Mouse (Mus musculus) hindbrain, embryonic 12.5 days (tissue): ENCODE results near the gene Abca8a. TPM values are rescaled to one million over a fixed set of nuclear protein-coding genes. Genes with fewer than 3 reads are reported as not detected.

Source experiments
- ATAC-seq: fragments of 200-750 bp; cut with Nextera tagmentation; 2 replicates; pipeline ENCODE4 v1.8.0; 2017; ENCODE audit warnings: moderate TSS enrichment; ENCODE audit not compliant: low FRiP score
- H3K27ac ChIP-seq: fragments of 300-500 bp; sonication (generic); 2 replicates; pipeline ENCODE4 v1.5.1; 2016; ENCODE audit warnings: mild to moderate bottlenecking
- H3K27me3 ChIP-seq: fragments of 300-500 bp; sonication (generic); 2 replicates; pipeline ENCODE4 v1.6.1; 2016; ENCODE audit warnings: mild to moderate bottlenecking
- H3K36me3 ChIP-seq: fragments of 300-500 bp; sonication (generic); 2 replicates; pipeline ENCODE4 v1.6.1; 2016; ENCODE audit warnings: mild to moderate bottlenecking
- H3K4me1 ChIP-seq: fragments of 300-500 bp; sonication (generic); 2 replicates; pipeline ENCODE4 v1.6.1; 2016
- H3K4me2 ChIP-seq: fragments of 300-500 bp; sonication (generic); replicated peaks from 2 replicates; pipeline ENCODE4 v1.6.1; 2016; ENCODE audit warnings: mild to moderate bottlenecking
- H3K4me3 ChIP-seq: fragments of 300-500 bp; sonication (generic); 2 replicates; pipeline ENCODE4 v1.5.1; 2016; ENCODE audit warnings: mild to moderate bottlenecking
- H3K9ac ChIP-seq: fragments of 300-500 bp; sonication (generic); 2 replicates; pipeline ENCODE4 v1.6.1; 2016; ENCODE audit warnings: mild to moderate bottlenecking, moderate library complexity
- H3K9me3 ChIP-seq: fragments of 300-500 bp; sonication (generic); replicated peaks from 2 replicates; pipeline ENCODE4 v1.6.1; 2016; ENCODE audit warnings: mild to moderate bottlenecking
- WGBS: fragments of 180-500 bp; shearing (Covaris S2); methylation state at CpG from one replicate; pipeline ENCODE4 v1.1.7; 2016; 5-methylcytosine and 5-hydroxymethylcytosine counted together
- polyA plus RNA-seq: library from polyadenylated mRNA; unstranded; fragments of >200 nt; fragmentation: Nextera tagmentation; extraction: Ambion mirVana; gene quantifications from 2 replicates; pipeline ENCODE4 v1.2.1, GENCODE M21; 2016

Gene Abca8a
- 0.42 and 1.4 TPM in 2 replicates for polyA plus RNA-seq

DNA sequence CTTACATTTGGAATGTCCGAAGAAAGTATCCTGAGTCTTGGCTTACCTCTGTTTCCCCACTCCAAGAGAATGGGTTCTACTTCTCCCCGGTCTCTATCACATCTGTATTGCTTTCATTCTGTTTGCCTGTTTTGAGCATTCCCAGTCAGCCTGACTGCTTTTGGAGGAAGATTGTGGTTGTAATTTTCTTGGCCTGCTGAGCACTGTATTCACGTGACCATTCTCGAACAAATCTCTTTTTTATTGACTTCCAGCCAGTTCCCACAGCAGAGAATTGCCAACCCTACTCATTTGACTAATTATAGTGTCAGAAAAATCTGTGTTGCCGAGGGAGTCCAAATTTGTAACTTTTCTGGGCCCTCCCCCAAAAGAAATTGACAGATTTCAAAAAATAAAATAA, at the start of gene Abca8a:
Gene Abca8a (minus strand): TSS at position 121 of the 400 bp plus-strand sequence.
- H3K4me2 ChIP-seq: no peak within 1 kb of the TSS
- H3K36me3 ChIP-seq: no peaks in the 10 kb centered on the region
- no peak within 1 kb of the TSS for H3K27ac ChIP-seq
- H3K4me3 ChIP-seq: no peak within 1 kb of the TSS
- no peaks in the 10 kb centered on the region for H3K27me3 ChIP-seq
- no peak within 1 kb of the TSS for H3K9ac ChIP-seq
- H3K4me1 ChIP-seq: no peaks in the 10 kb centered on the region
- 84% methylated on average over 5 of the region's 5 CpGs for whole genome bisulfite sequencing
- no peaks in the 10 kb centered on the region for H3K9me3 ChIP-seq
- ATAC-seq: no peak

DNA sequence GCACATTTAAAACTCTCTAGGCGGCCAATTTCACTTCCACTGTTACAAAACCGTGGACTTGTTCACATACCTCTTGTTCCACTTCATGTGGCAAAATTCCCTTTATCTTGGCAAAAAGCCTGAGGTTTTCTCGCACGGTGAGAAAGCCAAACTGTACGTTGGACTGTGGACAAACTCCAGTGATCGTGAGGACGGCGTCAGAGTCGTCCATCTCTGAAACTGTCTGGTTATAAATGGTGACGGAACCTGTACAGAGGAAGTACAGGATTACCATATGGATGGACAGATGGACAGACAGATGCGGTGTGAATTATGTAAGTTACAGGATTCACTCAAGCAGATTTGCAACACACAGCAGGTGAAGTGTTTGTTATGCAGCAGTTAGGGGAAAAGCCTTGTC, 49.6 kb upstream of the Abca8a start:
- Histone ChIP-seq H3K4me2 (no peak overlapping the region), H3K4me1 (no peaks in the 10 kb centered on the region), H3K27me3 (no peaks in the 10 kb centered on the region), H3K9me3 (no peaks in the 10 kb centered on the region), H3K4me3 (no peak overlapping the region), H3K36me3 (no peaks in the 10 kb centered on the region), H3K27ac (no peak overlapping the region), H3K9ac (no peak overlapping the region)
- no peak for ATAC-seq
- 91% methylated on average over 11 of the region's 11 CpGs for WGBS

DNA sequence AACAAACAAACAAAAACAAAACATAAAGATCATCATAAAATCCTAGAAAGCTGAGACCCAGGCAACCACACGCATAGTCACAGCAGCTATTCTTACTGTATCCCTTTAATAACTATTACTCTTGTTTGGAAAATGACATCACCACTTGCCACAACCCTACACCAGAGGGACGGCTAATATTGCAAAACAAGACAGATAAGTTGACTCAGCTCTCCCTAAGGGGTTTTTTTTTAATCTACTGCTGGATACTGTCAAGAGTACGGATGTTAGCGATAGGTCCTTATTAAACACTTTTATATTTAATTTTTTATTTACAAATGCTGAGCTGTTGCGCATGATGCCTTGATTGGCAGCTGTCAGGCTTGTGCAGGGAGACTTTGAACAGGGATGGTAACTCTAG, 35.0 kb upstream of the Abca8a start:
- Histone ChIP-seq H3K4me3 (no peak overlapping the region), H3K27ac (no peak overlapping the region), H3K9me3 (no peaks in the 10 kb centered on the region), H3K36me3 (no peaks in the 10 kb centered on the region), H3K4me2 (no peak overlapping the region), H3K4me1 (no peaks in the 10 kb centered on the region), H3K9ac (no peak overlapping the region), H3K27me3 (no peaks in the 10 kb centered on the region)
- WGBS: 86% methylated on average over 5 of the region's 5 CpGs
- no peak for ATAC-seq

DNA sequence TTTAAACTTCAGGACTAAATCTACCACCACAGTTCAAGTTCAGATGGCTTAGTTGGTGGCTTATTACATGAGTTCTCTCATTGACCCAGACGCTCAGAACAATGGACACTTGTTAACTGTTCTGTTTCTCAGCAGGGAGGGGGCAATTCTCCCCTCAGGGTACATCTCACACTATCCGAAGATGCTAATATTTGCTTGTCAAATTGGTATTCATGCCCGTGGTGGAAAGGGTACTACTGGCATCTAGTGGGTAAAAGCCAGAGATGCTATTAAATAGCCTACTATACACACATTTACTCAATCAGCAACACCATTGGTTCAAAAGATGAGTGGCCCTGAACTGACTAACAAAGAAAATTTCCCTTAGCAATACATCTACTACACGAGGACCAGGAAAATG, 15.4 kb upstream of the Abca8a start:
- 61% methylated on average over 4 of the region's 4 CpGs for WGBS
- no peak for ATAC-seq
- no peaks in the 10 kb centered on the region for H3K27me3 ChIP-seq

DNA sequence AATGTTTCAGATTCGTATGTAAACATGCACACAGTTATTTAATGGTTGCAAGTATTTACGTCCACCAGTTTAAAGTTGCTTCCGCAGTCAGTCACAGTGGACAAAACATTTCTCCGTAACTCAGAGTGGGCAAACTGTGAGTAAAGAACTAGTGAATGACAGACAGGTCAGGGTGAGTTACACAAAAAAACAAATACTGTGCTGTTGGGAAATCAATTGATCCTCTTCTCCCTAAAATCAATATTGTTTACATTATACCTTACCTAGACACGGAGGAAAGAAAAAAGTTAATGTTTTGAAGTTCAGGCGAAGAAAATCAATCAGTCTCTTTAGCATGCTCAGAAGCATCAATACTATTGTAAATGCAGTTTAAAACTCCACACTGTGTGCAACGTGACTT, 5.7 kb upstream of the Abca8a start:
- Histone ChIP-seq H3K4me2 (no peak overlapping the region), H3K36me3 (no peaks in the 10 kb centered on the region), H3K27ac (no peak overlapping the region), H3K27me3 (no peaks in the 10 kb centered on the region), H3K4me1 (no peaks in the 10 kb centered on the region), H3K4me3 (no peak overlapping the region), H3K9ac (no peak overlapping the region), H3K9me3 (no peaks in the 10 kb centered on the region)
- no peak for ATAC-seq
- 90% methylated on average over 7 of the region's 7 CpGs for WGBS

More for the DNA sequence above, 15.4 kb upstream of the Abca8a start:
- H3K9ac ChIP-seq: no peak overlapping the region
- H3K4me1 ChIP-seq: no peaks in the 10 kb centered on the region
- no peaks in the 10 kb centered on the region for H3K9me3 ChIP-seq
- no peak overlapping the region for H3K27ac ChIP-seq
- no peaks in the 10 kb centered on the region for H3K36me3 ChIP-seq
- H3K4me3 ChIP-seq: no peak overlapping the region
- no peak overlapping the region for H3K4me2 ChIP-seq

DNA sequence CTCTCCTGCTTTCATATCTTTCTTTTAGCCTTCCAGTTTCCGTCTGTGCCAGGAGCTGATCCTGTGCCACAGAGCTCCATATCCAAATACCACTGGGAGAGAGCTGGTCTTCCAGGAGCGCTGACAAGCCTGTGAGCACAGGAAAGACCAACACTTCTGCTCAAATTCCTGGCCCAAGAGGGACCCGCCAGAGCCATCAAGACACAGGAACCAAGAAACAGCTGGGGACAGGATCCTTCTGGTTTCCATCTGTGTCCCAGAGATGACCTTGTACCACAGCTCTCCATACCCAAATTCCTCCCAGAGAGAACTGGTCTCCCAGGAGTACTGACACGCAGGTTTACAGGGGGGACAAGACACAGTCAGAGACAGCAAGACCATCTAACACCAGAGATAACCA, 3.1 kb upstream of the Abca8a start:
- Histone ChIP-seq H3K27ac (no peak overlapping the region), H3K4me1 (no peaks in the 10 kb centered on the region), H3K27me3 (no peaks in the 10 kb centered on the region), H3K36me3 (no peaks in the 10 kb centered on the region), H3K9ac (no peak overlapping the region), H3K4me3 (no peak overlapping the region), H3K4me2 (no peak overlapping the region), H3K9me3 (no peaks in the 10 kb centered on the region)
- WGBS: 66% methylated on average over 4 of the region's 4 CpGs
- no peak for ATAC-seq

DNA sequence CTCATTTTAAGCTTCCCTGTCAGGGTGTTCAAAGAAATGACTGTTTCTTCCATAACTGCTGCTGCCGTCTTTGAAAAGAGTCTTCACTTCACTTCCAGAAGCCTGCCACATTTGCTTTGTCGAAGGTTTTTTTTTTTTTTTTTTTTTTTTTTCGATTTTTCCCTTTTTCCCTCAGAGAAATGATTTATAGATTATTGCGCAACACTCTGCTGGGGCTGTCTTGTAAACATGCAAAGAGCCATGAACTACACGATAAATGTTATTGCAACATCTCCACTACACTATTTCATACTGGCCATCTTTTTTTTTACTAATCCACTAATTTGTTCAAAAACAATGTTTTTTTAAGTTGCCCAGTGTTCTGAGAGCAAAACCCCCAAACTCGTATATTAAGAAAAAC, 1.7 kb upstream of the Abca8a start:
- Histone ChIP-seq H3K9ac (no peak overlapping the region), H3K27ac (no peak overlapping the region), H3K4me2 (no peak overlapping the region), H3K36me3 (no peaks in the 10 kb centered on the region), H3K4me3 (no peak overlapping the region), H3K27me3 (no peaks in the 10 kb centered on the region), H3K4me1 (no peaks in the 10 kb centered on the region), H3K9me3 (no peaks in the 10 kb centered on the region)
- no peak for ATAC-seq
- WGBS: 81% methylated on average over 6 of the region's 6 CpGs

DNA sequence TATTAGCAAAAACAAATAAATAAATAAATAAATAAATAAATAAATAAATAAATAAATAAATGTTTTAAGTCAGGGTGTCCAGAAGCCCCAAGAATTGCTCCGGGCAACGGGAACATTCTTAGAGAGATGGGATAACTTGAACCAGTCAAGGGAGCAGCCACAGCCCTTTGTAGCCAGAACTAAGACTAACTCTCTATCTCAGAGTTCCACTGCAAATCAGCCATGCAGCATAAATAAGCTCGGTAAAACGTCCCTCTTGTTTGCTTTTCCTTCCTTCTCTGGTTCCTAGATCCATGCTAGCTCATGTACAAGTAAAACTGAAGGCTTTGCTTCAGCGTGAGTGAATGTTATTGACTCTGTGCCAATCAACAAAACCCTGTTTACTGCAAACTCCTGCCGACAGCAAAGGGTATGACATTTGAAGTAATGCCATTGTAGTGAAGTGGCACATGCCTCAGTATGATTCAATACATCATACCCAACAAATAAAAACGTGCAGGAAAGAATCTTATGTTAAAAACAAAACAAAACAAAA, 865 bp downstream of the Abca8a start:
- H3K9ac ChIP-seq: no peak overlapping the region
- H3K4me1 ChIP-seq: no peaks in the 10 kb centered on the region
- no peak overlapping the region for H3K27ac ChIP-seq
- no peak for ATAC-seq
- no peak overlapping the region for H3K4me2 ChIP-seq
- 71% methylated on average over 7 of the region's 7 CpGs for WGBS
- no peaks in the 10 kb centered on the region for H3K9me3 ChIP-seq
- no peaks in the 10 kb centered on the region for H3K27me3 ChIP-seq
- no peaks in the 10 kb centered on the region for H3K36me3 ChIP-seq
- H3K4me3 ChIP-seq: no peak overlapping the region

DNA sequence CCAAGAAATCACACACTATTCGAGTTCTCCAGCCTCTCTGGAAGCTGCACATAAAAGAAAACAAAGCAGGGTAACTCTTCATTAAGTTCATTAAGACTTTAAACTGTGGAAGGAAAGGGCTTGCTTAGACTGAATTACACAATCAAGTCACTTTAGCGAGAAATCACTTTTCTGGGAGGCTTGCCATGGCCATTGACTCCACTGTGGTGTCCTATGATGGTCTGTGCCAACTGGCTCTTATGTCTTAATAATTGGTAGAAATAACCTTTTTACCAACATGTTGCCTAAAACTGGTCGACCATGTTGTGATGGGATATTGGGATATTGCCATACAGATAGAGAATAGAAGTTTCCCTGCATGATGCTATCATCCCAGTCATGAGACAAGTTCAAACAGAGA, 1.5 kb downstream of the Abca8a start:
- H3K4me3 ChIP-seq: no peak overlapping the region
- no peak overlapping the region for H3K27ac ChIP-seq
- no peaks in the 10 kb centered on the region for H3K36me3 ChIP-seq
- H3K9ac ChIP-seq: no peak overlapping the region
- H3K9me3 ChIP-seq: no peaks in the 10 kb centered on the region
- 83% methylated on average over 3 of the region's 3 CpGs for WGBS
- no peak for ATAC-seq
- no peaks in the 10 kb centered on the region for H3K27me3 ChIP-seq
- no peaks in the 10 kb centered on the region for H3K4me1 ChIP-seq
- H3K4me2 ChIP-seq: no peak overlapping the region

DNA sequence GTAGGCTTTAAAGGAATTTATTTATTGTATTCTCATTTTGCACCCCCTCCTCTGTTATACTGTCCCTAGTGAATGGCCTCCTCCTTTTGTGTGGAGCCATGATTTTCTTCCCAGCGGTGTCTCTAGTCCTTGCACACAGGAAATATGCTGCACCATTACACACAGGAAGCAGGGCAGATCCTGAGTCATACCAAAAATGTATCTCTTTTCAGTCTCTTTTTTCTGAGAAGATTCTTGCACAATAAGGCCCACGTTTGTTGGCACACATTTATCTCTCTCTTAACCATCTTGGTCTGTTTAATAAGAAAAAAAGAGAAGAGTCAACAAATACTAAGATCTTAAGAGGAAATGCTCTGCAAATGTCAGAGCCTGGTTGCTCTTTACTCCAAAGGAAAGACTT, 4.5 kb downstream of the Abca8a start:
- no peaks in the 10 kb centered on the region for H3K36me3 ChIP-seq
- no peaks in the 10 kb centered on the region for H3K9me3 ChIP-seq
- H3K4me3 ChIP-seq: no peak overlapping the region
- no peak overlapping the region for H3K9ac ChIP-seq
- H3K4me1 ChIP-seq: no peaks in the 10 kb centered on the region
- H3K4me2 ChIP-seq: no peak overlapping the region
- no peak overlapping the region for H3K27ac ChIP-seq
- ATAC-seq: no peak
- WGBS: 83% methylated on average over 2 of the region's 2 CpGs
- no peaks in the 10 kb centered on the region for H3K27me3 ChIP-seq

DNA sequence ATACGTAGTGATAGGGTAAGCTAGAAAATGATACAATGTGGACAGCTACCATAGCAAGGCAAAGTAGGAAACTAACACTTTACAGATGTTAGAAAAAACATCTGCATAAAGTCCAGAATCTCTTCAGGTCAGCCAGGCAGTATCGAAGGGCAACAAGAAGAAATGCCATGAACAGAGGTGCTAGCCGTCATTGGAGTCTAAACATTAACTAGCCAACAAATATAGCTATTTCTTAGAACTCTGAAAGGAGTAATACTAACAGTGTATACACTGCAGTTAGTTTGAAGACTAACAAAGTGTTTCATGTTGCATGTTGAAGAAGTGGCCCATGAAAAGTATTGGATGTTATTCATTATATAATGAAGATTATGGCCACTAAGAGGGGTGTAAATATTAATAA, 23.6 kb downstream of the Abca8a start:
- ATAC-seq: no peak
- Histone ChIP-seq H3K9me3 (no peaks in the 10 kb centered on the region), H3K36me3 (no peaks in the 10 kb centered on the region), H3K27me3 (no peaks in the 10 kb centered on the region), H3K4me1 (no peaks in the 10 kb centered on the region), H3K4me2 (no peak overlapping the region), H3K4me3 (no peak overlapping the region), H3K9ac (no peak overlapping the region), H3K27ac (no peak overlapping the region)
- WGBS: 80% methylated on average over 3 of the region's 3 CpGs

DNA sequence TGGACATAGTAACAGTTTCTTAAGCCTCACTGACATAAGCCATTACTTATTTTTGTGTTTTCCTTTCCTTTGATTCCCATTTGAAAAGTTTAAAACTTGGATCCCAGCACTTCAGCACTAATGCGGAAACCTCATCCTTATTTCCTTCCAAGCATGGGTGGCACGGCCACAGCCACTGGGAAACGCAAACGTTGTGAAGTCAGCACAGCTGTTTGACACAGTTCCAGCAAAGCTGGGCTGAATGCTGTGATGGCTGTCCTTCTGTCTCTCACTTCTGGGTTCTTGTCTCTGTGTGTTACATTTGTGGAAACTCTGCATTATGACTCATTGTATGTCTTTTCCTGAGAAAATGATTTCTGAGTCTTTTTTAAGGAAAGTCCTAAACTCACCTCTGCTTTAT, 34.7 kb downstream of the Abca8a start:
- no peaks in the 10 kb centered on the region for H3K4me1 ChIP-seq
- H3K4me3 ChIP-seq: no peak overlapping the region
- ATAC-seq: no peak
- no peak overlapping the region for H3K27ac ChIP-seq
- no peaks in the 10 kb centered on the region for H3K27me3 ChIP-seq
- whole genome bisulfite sequencing: 78% methylated on average over 4 of the region's 4 CpGs
- H3K9me3 ChIP-seq: no peaks in the 10 kb centered on the region
- H3K4me2 ChIP-seq: no peak overlapping the region
- no peaks in the 10 kb centered on the region for H3K36me3 ChIP-seq
- no peak overlapping the region for H3K9ac ChIP-seq

DNA sequence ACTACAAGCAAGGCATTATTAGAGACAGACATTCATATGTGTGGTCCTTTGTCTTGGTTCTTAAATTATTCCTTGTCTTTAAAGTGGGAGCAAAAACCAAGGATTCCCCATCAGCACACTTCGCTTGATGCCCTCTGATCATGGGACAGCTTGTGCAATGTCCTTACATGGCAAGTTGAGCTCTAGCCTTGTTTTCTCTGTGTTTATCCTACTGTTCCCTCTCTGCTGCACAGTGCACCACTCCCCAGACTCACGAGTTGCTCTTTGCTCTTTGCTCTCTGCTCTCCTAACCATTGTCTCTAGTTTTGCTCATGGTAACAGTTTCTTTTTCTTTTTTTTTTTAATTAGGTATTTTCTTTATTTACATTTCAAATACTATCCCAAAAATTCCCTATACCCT, 35.7 kb downstream of the Abca8a start:
- H3K4me2 ChIP-seq: no peak overlapping the region
- ATAC-seq: no peak
- no peaks in the 10 kb centered on the region for H3K4me1 ChIP-seq
- WGBS: 65% methylated on average over 2 of the region's 2 CpGs
- no peak overlapping the region for H3K4me3 ChIP-seq
- no peak overlapping the region for H3K27ac ChIP-seq
- no peaks in the 10 kb centered on the region for H3K36me3 ChIP-seq
- no peaks in the 10 kb centered on the region for H3K9me3 ChIP-seq
- H3K27me3 ChIP-seq: no peaks in the 10 kb centered on the region
- no peak overlapping the region for H3K9ac ChIP-seq
